Mouse (Mus musculus) bone marrow macrophage, adult 2 months (primary cell): ENCODE data around the gene Rap1gap2.

Source experiments
- CTCF ChIP-seq: IDR thresholded peaks from 2 replicates; pipeline ENCODE4 v1.5.1; 2012; ENCODE audit warnings: low read depth, mild to moderate bottlenecking, low read length, moderate library complexity
- POLR2A ChIP-seq: IDR thresholded peaks from 2 replicates; pipeline ENCODE4 v1.6.1; 2012; ENCODE audit warnings: mild to moderate bottlenecking, low read depth, low read length, borderline replicate concordance

DNA sequence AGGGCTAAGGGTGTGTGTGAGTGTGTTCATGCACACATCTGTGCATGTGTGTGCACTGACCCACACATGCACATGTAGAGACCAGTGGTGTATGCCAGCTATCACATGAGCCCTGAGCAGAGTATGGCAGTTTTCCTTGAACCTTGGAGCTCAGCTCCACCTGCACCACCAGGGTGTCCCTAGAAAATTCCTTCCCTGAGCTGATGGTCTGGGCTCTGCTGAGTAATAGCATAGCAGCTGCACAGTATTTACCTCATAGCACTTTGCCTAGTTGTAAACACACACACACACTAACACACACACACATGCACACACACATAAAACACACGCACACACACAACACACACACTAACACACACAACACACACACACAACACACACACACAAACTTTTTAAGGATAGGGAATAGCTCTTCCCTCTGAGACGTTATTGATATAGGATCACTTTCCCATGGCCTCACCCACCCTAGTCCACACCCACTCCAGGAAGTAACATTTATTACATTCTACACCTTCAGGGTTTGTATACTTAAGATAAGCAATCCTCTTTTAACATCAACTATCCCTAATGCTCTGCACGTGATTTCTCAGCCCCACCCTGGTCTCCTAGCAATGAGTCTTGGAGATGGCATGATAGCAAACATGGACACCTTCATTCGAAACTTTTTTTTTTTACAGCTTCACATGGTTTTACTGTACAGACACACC lies 13.3 kb downstream of the Rap1gap2 start:
- TF ChIP-seq POLR2A (no peak), CTCF (no peak)
